Mouse (Mus musculus): Measurements from ENCODE around the gene Kcnh6.

DNA sequence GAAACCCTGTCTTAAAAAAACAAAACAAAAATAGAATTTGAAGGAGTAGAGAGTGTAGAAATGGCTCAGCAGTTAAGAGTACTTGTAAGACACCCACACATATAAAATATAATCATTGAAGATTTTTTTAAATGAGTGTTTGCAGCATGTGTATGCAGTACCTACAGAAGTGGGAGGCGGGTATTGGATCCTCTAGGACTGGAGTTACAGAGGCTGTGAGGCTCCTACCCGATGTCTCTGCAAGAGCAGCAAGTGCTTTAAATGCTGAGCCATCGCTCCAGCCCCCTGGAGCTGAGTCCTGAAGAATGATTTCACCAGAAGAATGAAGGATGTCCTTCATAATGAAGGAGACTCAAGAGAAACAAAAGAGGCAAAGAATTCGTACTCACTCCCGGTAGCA is 55.8 kb downstream of the Kcnh6 start:
- TF ChIP-seq GATA1 (IDR thresholded peaks at IDR 0.05; ENCODE audit: borderline replicate concordance, low read length) (no peak), FLI1 (IDR thresholded peaks at IDR 0.05; ENCODE audit: low read length) (no peak)

All from megakaryocyte, embryonic 14.5 days (primary cell).